Mouse (Mus musculus) spleen, postnatal 36 days (tissue): ENCODE data around the gene 3110082I17Rik.

Experiments used
- DNase-seq, 2 experiments: peaks; one replicate each; pipeline ENCODE4 v3.0.0; 2022; ENCODE audit warnings: low spot score in 2 of 2, mixed read lengths in 1 of 2

Gene 3110082I17Rik

GRCm38 (mm10) chr5:139325395-139325966 is 134.8 kb downstream of the 3110082I17Rik start, which contains the start of gene Adap1:
Gene Adap1, minus strand, starts transcription at chr5:139325622.
- DNase-seq, result peak; percentile 60 to 62

DNA sequence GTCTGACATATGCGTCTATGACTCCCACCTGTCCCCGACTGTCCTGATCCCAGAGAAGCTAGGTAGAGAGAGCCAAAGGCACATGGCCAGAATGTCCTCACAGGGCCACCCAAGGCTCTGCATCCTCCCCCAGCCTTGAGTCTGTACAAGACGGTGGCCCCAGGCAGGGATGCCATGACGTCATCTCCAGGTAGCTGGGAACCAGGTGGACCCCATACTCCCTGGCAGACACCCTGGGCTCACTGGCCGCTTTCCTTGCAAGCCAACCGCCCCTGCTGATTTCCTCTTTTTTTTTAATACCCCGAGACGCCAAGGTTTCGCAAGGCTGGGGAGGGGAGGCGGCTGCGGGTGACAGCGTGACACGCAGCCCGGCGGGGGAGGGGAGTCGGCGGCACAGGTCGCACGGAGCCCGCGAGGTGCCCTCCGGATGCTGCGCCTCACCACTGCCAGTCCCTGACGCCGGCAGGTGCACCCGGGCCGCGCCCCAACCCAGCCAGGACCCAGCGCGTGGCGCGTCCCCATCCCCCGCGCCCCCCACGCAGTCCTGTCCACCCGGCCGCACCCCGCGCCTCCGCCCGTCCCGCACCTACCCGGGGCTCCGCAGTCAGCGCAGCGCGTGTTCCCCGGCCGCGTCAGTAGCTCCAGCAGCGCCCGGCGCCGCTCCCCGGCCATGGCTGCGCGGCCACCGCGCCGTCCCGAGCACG is 135.5 kb downstream of the 3110082I17Rik start:
- peak; percentile 65 to 68 for DNase-seq

GRCm38 (mm10) chr5:139324045-139324491 is 136.3 kb downstream of the 3110082I17Rik start:
- no peak for DNase-seq

DNA sequence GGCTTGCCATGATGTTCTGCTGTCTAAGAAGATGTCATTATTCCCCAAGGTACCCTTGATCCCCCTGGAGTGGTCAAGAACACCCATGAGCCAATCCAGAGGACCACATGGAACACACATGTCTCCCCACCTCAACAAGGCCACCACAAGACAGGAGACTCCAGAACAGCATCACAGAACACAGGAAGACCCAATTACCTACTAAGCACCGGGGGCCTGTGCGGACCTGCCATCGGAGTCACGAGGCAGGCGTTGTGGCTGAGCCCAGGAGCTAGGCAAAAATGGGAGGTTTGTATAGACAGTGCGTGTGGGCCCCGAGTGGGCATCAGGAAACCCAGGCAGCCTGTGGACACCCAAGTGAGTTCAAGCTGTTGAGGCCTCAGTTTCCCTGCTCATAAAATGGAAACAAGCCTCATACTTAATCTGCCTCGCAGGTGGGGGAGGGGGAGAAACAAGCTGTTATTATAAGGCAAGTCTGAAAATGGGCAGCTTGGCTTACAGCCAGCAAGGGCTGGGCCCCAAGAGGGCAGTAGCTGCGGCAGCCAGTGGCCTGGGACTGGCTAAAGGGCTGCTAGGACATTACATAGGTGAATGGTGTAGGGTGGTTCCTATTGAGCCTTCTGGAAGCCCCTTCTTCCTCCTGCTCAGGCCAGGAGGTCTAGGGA is 136.9 kb downstream of the 3110082I17Rik start:
- no peak for DNase-seq

- no peak for DNase-seq
Observed at GRCm38 (mm10) chr5:139321331-139321730, 139.0 kb downstream of the 3110082I17Rik start.

- no peak for DNase-seq
Observed at GRCm38 (mm10) chr5:139320424-139320823, 139.9 kb downstream of the 3110082I17Rik start.

DNA sequence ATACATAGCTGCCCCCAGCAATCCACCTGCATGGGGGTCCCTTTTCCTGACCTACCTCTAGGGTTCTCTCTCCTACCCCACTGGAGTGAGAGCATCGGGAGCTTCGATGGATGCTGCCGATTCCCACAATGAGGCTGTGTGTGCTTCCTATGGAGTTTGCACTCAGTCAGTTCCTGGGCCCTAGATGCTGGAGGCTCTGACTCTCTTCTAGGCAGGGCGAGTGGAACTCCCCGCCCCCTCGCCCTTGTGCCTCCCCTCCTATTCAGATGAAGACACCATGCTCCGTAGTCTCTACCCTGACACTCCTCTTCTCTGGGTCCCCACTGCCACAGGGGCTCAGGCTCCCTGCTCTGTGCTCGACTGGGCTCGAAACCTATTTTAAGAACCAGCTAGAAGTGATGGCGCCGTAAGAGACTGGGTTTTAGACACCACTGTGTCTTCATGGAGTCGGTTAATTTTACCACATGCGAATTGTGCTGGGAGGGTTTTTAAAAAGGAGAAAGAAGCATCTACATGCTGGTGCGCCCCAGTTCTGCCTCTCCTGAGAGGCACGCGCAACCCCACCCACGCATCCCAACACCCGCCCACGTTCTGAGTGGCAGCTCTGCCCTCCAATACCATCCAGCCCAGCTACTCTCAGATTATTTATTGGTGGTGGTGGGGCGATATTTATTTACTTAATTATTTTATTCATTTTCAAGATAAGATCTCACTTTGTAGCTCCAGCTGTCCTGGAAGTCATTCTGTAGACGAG is 142.4 kb downstream of the 3110082I17Rik start:
- DNase-seq, result no peak

DNA sequence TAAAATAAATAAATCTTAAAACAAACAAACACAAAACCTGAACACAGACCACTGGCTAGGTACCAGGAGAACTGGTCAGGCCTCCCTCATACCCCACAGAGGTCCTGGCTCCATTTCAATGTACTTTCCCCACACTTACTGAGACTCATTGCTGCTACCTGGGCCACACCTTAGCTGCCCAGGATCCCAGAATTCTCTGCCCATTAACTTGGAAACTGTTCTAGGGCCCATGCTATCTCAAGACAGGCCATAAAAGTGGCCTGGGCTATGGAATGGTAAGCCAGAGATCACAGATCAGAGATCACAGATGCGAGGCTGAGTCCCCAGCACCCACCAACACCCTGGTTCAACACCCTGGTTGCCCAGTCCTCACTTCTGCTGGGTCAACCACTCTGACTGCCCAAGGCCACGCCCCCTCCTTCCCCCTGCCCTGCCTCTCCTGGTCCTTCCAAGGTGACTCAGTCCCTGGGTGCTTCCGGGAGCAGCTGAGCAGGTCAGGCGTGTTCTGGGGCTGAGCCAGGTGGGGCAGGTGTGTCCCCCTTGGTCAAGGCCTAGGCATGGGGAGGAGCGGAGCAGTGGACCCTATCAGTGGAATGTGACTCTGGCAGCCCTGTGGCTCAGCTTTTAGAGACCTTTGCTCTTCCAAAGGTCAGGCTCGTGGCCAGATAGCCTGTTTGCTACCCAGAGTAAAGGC is 143.2 kb downstream of the 3110082I17Rik start:
- no peak for DNase-seq

GRCm38 (mm10) chr5:139314941-139315642 is 145.2 kb downstream of the 3110082I17Rik start:
- no peak for DNase-seq

GRCm38 (mm10) chr5:139313536-139313935 is 146.8 kb downstream of the 3110082I17Rik start:
- no peak for DNase-seq

- DNase-seq, result no peak
Observed at GRCm38 (mm10) chr5:139311822-139312221, 148.5 kb downstream of the 3110082I17Rik start.

- no peak for DNase-seq
Observed at GRCm38 (mm10) chr5:139310477-139310876, 149.8 kb downstream of the 3110082I17Rik start.

GRCm38 (mm10) chr5:139309946-139310345 is 150.4 kb downstream of the 3110082I17Rik start:
- DNase-seq, result no peak
